Mouse (Mus musculus): ENCODE results near the gene Itgam.

DNA sequence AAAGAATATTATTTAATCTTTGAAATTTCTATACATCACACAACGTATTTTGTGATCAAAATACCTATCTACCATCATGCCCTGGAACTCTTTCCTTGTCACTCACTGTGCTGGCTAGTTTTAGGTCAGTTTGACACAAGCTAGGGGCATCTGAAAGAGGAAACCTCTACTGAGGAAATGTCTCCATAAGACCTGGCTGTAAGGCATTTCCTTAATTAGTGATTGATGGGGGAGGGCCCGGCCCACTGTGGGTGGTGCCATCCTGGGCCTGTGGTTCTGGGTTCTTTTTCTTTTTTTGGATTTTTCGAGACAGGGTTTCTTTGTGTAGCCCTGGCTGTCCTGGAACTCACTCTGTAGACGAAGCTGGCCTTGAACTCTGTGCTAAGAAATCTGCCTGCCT is 3.3 kb upstream of the Itgam start:
- TF ChIP-seq CTCF (IDR thresholded peaks at IDR 0.05; ENCODE audit: low read depth, low read length) (no peak), GATA1 (IDR thresholded peaks at IDR 0.05; ENCODE audit: borderline replicate concordance, low read length) (no peak), POLR2AphosphoS5 (IDR thresholded peaks at IDR 0.05; ENCODE audit: insufficient replicate concordance, low read depth, low read length) (no peak)

Data from G1E (cell line).